Mouse (Mus musculus) ovary, postnatal 10 days (tissue): ENCODE measurements around the gene Fbxw8.

Experiments
- DNase-seq: peaks from one replicate; pipeline ENCODE4 v3.0.0; 2022; ENCODE audit warnings: low spot score

The Fbxw8 gene

DNA sequence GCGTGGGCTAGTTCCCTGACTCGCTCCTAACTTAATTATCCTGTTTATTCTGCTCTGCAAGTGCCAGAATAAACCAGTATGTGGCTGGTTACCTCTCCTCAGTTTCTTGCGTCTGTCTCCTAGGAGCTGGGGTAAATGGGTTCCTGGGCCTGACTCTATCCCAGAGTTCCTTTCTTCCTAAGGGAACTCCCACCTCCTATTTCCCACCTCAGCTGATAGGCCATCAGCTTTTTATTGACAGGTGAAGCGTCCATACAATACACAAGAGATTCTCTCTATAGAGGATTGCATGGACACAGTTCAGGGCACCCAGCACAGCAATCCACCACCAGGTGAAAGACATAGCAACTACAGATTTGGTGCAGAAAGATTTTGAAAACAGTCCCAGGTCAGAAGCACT, 111.5 kb downstream of the Fbxw8 start:
- no peak for DNase-seq

DNA sequence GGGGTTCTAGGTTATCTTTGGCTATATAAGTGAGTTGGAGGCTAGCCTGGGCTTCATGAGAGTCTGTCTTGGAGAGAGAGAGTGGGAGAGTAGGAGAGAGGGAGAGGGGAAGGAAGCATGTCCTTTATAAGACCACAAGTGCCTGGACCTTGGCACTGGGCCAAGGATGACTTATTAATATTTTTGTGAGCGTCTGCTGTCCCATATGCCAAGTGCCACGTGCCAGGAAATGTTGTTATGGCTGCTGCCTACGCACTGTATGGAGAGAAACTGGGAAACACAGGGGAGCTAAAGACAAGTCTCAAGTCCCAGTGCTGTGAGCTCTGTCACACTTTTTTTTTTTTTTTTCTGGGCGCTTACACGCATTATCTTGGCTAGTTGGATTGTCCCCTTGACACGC, 112.7 kb downstream of the Fbxw8 start:
- no peak for DNase-seq

DNA sequence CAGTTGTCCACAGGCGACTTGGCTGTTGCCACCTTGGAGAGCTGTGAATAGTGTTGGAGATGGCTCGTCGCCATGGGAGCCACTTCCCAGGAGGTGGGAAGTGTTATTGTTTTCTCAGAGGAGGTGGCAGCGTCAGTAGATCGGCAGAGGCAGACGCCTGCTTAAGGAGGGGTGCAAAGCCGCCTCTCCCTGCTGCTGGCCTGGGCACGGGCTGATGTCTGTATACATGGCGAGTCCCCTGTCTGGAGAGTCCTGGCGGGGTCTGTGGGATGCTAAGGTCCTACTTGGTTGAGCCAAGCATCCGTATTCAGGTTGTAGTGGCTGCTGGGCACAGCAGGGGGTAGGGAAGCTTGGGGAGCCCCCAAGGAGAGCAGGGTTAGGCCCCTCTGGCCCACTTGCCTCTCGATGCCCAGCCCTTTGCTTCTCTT, 116.0 kb downstream of the Fbxw8 start:
- no peak for DNase-seq

DNA sequence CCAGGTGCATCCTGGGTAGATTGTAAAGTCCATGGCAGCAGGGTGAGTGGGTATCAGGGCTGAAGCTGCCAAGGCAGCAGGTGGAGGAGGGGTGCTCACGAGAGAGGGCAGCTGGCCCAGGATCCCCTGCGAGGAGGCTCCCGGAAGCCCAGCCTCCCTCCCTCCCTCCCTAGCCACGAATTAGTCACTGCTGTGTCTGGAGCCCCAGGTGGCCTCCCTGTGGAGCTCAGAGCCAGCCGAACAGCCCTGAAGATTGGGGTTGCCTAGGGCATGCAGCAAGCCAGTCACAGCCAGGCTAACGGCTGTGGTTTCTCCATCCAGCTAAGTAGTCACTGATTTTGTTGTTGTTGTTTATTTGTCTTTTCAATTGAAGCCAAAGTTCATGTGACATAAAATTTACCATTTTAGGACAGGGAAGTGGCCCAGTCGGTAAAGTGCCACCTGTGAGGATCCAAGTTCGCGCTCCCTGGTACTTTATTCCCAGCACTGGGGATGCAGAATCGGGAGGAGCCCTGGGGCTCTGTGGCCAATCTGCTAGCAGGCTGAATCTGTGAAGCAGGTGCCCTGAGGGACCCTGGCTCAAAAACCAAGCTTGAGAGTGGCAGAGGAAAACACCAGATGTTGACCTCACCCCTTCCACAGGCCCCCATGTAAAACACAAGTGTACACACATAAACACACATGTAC, 117.3 kb downstream of the Fbxw8 start:
- DNase-seq, result no peak

DNA sequence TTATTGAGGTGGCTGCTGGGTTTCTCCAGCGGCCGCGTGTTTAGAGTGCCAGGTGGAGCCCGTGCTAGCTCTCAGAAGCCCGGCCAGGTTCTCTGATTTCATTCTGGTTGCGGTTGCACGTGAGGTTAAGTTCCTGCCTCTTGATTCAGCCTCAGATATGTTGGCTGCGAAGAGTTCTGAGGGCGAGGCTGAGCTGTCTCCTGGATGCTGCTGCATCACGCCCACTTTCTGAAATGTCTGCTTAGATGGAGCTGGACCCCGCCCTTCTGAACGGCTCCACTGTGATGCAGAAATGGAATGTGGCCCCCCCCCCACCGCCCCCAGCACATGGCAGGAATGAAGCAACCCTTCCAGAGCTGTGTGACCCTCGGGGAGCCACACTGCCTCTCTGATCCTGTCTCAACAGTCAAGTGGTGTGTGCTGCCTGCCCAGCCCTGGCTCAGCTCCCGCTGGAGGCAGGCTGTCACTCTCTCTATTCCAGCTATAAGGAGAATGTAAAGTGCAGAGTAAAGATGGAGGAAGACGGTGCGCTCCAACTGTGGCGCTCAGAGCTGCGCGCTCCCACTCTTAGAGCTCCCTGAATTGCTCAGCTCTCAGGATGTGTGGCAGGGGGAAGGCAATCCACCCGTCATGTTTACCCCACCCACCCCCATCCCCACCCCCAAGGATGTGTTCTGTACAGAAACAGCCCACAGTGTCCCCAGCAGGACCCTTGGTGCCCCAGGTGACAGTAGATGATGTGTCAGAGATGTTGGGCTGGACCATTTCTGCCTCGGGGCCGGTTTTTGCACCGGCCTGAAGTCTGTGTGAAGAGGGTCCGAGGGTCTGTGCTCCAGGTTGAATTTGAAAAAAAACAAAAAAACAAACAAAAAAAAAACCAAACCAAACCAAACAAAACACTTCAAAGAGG, 118.1 kb downstream of the Fbxw8 start:
- DNase-seq, result no peak

DNA sequence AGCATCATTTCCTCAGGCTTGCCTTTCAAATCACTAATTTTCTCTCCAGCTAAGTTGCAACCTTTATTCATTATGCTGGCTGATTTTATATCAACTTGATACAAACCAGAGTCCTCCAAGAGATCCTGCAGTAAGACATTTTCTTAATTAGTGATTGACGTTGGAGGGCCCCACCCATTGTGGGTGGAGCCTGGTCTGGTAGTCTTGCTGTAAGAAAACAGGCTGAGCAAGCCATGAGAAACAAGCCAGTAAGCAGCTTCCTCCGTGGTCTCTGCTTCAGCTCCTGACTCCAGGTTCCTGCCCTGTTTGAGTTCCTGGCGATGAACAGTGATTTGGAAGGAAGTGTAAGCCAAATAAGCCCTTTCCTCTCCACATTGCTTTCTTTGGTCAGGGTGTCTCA, 119.5 kb downstream of the Fbxw8 start:
- DNase-seq, result no peak

DNA sequence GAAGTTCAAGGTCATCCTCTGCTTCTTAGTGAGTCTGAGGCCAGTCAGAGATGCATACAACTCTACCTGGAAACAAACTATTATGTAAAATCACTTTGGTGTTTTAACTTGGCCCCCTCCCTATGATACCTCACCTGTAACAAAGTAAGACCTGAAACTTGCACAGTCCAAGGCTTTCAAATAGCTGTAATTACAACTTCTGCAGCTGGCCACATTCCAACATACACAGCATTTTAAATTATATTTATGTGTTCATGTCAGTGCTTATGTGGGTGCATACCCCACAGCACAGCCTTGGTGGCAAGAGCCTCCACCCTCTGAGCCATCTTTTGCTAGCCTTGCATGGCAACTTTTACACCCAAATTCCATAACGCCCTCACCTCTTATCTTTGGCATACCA, 120.6 kb downstream of the Fbxw8 start:
- DNase-seq, result no peak

DNA sequence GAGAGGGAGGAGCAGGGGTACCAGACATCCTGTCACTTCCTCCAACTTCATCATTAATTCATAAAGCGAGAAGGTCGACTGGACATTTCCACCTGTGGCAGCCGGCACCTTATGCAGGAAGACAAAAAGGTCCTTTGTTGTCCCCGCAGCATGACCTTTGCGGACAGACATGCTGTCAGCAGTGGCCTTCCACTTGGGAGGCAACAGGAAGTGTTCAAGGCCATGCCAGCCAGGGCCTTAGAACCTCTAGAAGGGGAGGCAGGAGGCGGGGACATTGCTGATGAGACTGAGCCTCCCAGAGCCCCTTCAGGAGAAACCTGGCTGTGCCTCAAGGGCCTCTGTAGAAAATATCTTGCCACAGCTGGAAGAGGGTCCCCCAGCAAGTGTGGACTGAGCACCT, 121.5 kb downstream of the Fbxw8 start:
- DNase-seq, result no peak

DNA sequence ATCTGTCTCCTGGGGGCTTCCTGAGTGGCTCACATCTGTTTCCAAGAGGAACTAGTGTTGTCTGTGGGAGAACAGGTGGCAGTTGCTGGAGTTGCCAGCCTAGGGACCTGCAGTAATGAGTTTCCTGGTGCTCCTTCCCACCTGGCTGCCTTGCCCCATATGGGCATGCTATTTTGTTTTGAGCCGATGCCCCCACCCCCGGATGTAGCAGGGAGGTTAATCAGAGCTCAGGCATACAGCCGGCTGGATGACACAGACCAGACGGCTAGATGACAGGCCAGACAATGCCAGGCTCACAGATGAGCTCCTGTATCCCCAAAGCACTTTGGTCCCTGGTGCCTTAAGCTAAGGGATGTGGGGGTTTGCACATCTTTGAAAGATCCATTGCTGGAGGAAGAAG, 121.9 kb downstream of the Fbxw8 start:
- DNase-seq, result no peak

DNA sequence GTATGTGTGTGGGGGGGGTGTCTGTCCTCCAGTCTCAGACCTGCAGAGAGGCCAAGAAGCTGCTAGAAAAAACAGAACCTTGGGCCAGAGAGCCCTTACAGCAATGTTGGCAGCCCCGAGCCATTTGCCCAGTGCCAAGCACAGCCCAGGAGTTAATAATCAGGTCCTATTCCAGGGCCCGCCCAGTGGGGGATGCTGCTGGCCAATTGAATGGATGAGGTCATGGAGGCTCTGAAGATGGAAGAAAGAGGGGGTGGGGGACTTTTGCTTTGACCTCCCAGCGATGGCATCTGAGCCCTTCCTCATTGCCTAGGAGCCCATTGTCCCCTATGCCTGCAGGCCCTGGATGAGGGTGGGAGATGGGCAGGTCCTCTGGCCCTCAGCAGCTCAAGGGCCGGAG, 123.8 kb downstream of the Fbxw8 start:
- DNase-seq, result no peak

DNA sequence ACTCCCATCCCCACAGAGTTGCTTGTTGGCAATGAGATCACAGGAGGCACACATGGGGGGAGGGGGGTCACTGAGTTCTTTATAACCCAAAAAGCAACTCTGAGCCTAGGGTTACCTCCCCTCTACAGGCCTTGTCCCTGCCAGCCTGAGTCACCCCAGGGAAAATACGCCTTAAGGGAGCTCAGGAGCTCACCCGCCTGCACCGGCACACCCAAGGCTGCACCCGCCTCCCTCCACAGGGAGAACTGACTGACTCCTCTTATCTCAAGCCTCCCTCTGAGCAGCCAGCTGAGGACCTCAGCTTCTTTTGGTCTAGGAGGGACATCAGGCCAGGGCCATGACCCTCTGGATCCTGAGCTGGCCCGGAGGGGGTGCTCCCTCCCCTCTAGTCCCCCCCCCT, 124.2 kb downstream of the Fbxw8 start:
- no peak for DNase-seq

DNA sequence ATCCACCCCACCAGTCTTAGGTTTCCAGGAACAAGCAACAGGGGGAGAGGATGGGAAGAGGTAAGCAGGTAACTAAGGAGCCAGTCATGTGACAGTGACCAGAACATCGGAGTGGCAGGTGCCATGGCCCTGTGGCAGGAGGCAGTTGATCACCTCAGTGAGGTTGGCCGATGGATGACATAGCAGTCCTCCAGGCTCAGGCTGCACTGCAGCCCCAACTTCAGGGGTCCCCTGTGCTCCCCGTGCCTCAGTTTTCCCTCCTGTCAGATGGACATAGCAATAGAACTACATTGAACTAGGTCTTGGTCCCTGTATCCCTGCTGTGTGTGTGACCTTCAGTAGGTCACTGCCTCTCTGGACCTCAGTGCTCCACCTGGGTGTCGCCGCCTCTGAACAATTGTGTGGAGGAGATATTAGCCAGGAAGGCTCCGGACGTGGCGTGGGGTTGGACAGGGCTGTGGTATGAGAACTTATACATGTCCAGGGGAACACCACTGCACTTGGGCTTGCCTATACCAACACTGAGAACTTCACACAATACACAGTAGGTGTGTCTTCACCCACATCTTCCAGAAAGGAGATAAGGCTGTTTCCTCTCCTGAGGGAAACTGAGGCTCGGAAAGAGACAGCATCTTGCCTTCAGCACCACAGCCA, 125.1 kb downstream of the Fbxw8 start:
- DNase-seq, result no peak

DNA sequence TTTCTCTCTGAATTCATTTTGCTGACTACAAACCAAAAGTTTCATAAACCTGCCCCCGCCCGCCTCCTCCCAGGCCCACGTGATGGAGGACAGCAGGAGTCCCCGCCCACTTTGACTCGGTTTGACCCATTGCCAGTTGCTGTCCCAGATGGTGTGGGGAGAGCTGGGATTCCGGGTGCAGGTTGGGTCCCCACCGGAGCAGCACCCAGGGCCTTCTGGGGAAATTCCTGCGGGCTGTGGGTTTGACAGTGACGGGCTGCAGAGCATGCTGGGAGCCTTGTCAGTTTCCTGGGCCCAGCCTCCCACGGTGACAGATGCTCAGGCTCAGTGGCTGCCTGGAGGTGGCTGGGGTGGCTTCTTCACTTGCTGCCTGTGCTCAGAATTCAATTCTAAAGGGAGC, 125.8 kb downstream of the Fbxw8 start:
- no peak for DNase-seq

DNA sequence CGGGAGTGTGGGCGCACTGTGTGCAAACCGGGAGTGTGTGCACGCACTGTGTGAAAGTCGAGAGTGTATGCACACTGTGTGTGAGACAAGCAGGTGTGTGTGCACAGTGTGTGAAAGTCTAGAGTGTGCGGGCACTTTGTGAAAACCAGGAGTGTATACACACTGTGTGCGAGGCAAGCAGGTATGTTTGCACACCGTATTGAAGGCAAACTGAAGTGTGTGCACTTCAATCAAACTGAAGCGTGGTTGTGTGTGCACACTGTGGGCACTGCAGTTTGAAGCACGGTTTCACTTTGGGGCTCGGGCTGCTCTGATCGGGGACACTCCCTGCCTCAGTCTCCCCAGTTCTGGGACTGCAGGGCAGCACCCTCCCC, 126.2 kb downstream of the Fbxw8 start:
- DNase-seq, result no peak

DNA sequence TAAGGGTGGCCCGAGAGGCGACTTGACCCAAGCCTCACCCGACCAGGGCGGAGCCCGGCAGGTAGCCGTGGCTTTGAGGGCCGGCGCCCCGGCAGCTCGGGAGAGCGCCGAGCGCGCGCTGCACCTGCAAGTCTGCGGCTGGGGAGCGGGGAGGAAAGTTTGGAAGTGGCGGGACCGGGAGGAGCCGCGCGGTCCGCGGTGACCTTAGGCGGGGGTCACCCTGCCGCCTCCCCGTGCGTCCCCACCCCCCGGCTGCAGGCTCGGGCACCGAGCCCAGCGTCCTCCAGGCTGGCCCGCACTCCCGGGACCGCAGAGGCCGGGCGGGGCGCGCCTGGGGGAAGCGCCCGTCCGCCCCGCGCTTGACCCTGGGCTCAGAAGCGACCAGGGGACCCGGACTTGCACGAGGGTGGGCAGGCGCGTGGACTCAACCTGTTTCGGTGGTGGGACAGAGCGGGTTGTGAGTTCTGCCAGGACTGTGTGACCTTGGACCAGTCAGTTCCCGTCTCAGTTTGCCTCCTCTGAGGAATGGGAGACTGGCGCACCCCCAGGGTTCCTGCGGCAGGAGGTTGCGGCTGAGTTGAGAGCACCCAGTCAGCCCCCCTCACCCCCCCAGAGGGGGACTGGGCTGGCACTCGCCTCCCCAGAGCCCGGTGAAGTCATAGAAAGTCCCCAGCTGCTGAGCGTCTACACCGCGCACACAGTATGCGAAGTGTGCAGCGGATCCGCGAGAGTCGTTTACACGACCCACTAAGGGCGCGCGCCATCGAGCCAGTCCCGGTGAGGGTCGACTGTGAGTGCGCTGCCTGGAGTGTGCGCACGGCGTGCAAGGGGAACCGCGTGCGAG, 126.9 kb downstream of the Fbxw8 start:
- DNase-seq, result no peak

DNA sequence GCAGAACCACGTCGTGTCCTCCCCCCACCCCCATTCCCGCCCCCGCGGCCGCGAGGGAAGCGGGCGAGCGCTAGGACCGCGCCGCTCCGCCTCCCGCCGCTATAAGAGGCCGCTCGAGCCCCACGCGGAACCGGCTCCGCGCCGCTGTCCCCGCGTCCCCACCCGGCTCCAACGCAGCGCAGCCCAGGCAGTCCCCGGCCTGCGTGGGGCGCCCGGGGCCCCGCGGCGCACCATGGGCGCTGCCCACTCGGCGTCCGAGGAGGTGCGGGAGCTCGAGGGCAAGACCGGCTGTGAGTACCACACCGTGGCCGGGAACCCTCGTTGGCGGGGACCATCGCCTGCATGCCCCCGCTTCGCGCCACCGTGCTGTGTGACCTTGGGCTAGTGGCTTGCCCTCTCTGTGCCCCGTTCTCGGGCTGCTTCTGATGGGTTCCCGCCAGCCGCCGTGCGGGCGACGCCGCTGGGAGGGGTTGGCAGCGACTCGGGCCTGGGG, 127.5 kb downstream of the Fbxw8 start, which contains the start of gene Tesc:
Tesc (plus strand) TSS at position 46 of the 493 bp plus-strand sequence.
- DNase-seq, result no peak

DNA sequence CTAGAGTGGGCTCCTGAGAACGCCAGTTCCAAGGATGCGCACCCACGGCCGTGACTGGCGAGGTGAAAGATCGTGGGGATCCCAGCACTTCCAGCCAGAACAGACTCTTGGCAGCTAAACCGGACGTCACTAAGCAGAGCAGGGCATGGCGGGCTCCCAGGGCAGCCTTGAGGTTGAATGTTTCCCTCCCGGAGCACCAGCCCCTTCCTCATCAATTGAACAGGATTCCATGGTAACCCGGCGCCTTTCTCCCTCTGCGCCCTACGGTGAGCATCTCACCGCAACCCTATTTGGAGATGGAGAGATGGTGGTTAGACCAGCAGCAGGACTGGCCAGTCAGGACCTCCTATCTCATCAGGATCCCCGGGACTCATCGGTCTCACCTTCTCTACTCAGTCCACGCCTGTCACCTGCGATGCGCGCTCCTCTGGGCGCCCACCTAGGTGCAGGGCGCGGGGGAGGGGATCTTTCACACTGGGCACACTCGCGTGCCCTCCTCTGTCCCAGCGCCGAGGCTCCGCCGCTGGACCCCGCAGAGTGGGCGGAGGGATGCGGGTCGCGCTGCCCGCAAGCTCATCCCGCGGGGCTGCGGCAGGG, 128.1 kb downstream of the Fbxw8 start:
- no peak for DNase-seq

DNA sequence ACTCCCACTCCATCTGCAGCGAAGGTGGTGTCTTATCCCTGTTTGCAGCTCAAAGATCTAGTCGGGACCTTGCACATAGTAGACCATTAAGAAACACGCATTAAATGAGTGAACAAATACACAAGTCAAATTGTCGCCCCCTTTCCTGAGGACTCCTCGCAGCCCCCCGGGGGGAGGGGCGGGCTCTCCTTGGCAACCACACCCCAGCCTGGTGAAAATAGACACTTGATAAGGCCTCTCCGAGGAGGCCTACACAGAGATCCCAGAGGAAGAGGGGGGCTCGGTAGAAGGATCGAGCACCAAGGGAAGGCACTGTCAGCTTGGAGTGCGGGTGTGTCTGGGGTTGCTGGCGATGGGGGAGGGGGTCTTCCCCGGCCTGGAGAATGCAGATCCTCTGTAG, 128.9 kb downstream of the Fbxw8 start:
- DNase-seq, result no peak

DNA sequence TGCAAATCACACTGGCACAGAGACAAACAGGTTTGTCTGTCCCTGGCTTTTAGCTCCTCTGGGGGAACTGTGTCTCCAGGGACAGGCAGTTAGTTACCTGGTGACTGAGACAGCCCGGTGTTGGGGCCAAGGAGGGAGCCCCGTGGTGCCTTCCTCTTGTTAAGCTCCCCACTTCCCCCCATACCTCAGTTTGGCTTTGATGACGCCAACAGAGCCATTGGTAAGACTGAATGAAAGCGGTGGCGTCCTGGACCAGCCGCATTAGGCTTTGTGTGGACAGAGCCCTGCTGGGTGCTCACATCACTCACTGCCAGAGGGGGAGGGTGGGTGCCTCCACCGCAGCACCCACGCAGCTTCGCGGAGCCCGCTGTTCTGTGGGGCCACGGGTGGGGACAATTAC, 129.4 kb downstream of the Fbxw8 start:
- DNase-seq, result no peak

DNA sequence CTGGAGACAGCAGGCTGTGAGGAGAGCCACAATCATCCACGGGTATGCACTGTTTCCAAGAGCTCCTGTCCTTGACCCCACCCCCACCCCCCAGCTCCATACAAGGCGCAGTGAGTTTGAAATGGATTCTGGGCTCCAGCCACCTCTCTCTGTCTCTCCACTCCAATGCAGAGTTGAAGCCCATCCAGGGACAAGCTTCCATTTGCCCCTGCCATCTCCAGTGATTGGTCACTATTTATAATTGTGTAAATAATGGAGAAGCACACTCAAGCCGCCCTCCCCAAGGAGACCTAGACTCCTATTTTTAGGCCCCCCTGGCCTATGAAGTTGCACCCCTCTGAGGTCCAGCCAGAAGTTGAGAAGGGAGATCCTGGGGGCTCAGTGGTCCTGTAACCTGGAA, 132.2 kb downstream of the Fbxw8 start:
- DNase-seq, result no peak

DNA sequence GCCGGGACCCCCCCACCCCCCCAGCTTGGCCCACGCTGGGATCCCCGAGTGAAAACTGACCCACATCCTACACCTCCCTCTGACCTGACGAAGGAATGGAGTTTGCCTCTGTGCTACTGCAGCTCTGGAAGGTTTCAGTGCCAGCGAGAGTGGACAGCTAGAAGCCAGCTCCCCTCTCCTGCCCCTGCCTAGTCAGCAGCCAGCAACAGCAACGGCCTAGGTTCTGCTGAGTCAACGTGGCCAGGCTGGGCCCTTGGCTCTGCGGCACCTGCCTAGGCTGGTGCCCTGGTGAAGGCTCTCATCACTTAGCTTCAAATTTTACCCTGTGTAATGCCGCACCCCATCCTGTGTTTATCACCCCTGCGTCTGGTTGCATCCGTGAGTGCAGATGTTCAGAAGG, 135.4 kb downstream of the Fbxw8 start:
- no peak for DNase-seq

DNA sequence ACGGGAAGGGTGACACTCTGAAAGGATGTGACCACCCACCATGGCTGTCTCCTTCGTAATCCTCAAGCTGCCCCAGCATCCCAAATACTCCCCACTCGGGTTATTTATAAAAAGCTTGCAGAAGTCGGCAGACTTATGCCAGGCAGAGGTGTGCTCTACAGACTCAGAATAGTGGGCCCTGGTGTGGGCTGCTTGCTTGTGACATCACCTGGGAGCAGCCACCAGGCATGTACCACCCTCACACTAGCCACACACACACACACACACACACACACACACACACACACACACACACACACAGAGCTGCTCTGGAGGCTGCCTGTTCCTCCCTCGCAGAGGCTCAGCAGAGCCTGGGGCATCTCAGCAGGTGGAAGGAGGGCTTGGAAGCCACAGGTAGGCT, 137.7 kb downstream of the Fbxw8 start:
- no peak for DNase-seq
